Mouse (Mus musculus): ENCODE results near the gene Rrp15.

Rrp15 gene

GRCm38 (mm10) chr1:186673166-186673565, 76.0 kb downstream of the Rrp15 start:
- CTCF ChIA-PET: no interaction called here

Data from spleen, embryonic (tissue).